Mouse (Mus musculus) layer of hippocampus, adult 11-12 months (tissue): Measurements from ENCODE around the gene Morn3.
A peak's percentile ranks its signal among the peaks of the same experiment; 100 is the strongest.

Experiments used
- DNase-seq: peaks from one replicate; pipeline ENCODE4 v3.0.0; 2022; ENCODE audit warnings: low spot score

Gene Morn3

DNA sequence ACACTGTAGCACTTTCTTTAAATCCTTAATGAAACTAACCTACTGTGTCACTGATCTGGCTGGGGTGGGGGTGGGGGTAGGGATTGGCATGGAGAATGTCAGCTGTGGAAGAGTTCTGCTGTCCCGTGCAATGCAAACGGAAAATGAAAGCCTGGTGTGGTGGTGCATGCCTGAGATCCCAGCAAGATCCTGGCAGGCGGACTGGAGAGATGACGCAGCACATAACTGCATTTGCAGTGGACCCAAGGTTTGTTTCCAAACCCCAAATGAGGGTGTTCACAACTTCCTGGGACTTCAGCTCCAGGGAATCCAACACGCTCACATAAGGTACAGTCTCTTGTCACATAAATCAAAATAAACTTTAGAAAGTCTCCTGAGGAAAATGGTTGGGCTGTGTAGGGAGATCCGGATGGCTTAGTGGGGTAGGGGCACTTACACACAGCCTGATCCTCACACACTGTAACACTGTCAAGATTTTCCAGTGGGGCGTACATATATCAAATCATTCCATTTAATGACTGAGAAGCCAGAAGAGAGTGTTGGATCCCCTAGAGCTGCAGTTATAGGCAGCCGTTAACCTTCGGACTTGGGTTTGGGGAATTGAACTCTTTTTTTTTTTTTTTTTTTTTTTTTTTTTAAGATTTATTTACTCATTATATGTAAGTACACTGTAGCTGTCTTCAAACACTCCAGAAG lies 14.0 kb upstream of the Morn3 start:
- DNase-seq: no peak

- peak; percentile 52 for DNase-seq
Measured at GRCm38 (mm10) chr5:123059757-123060520, 13.1 kb upstream of the Morn3 start.

DNA sequence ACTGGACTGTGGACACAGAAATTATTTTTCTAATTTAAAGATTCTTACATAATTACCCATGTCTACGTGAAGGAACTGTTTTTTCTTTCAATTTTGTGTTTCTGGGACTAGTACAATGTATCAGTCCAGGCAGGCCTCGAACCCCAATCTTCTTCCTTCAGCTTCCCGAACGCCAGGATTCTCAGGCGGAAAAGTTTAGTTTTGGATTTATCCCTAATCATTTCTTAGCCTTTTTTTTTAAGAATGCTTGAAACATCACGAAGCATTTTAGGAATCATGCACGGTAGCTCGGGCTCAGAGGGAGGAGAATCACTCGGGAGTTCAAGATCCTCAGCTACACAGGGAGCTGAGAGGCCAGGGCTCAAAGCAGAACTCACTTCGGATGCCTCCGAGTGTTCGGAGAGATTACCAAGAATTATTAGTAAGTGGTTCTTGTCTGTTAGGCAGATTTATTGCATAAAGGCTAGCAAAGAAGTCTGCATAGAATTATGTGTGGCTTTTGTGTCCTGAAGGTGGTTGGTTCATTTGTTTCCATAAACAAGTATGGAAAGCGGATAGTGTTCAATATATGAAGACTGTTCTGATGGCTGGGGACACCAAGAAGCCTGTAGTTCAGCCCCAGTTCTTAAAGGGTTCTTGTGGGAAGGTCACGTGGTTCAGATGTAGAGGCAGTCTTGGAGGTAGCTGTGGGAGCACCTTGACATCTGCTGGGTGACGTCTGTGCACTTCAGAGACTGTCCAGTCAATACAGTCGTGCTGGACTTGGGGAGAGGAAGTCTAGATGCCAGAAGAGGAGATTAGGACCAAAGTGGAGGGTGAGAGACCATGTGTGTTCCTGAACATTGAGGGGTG lies 11.7 kb upstream of the Morn3 start:
- no peak for DNase-seq

GRCm38 (mm10) chr5:123057366-123058250 lies 10.8 kb upstream of the Morn3 start:
- DNase-seq: peak; percentile 99

- no peak for DNase-seq
Measured at GRCm38 (mm10) chr5:123051736-123052135, 4.9 kb upstream of the Morn3 start.

DNA sequence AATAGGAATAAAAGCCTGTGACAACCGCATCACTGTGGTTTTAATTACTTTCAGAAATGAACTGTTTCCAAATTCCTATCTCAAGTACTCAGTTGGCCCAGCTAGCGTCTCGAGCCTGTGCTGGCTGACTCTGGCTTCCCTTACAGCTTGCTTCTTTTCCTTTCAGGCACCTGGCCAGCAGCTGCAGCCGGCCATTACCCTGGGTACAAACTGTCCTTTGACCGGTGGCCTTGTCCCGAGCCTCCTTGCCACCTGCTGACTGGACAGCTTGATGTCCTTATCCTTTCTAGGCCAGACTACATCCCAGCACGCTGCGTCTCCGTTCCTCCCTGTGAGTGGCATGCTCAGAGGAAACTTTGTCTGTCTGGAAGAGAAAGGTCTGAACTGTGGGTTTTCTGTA lies 4.1 kb upstream of the Morn3 start:
- no peak for DNase-seq

DNA sequence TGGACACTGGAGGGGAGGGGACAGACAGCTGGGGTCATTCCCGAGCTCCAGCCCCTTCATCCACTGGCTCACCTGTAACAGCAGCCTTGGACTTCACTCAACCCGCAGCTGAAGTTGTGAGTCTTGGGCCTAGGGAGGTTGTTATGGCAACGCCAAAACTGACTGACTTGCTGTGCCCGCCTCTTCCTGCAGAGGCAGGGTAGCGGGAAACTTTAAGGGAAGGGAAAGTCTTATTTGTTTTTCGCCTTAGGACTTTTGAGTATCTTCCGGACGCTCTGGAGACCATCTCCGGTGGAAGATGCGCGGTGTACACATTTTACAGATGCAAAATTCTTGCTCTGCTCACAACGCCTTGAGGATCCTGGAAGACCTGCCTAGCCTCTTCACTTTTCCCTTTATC lies 2.5 kb upstream of the Morn3 start:
- DNase-seq: no peak

DNA sequence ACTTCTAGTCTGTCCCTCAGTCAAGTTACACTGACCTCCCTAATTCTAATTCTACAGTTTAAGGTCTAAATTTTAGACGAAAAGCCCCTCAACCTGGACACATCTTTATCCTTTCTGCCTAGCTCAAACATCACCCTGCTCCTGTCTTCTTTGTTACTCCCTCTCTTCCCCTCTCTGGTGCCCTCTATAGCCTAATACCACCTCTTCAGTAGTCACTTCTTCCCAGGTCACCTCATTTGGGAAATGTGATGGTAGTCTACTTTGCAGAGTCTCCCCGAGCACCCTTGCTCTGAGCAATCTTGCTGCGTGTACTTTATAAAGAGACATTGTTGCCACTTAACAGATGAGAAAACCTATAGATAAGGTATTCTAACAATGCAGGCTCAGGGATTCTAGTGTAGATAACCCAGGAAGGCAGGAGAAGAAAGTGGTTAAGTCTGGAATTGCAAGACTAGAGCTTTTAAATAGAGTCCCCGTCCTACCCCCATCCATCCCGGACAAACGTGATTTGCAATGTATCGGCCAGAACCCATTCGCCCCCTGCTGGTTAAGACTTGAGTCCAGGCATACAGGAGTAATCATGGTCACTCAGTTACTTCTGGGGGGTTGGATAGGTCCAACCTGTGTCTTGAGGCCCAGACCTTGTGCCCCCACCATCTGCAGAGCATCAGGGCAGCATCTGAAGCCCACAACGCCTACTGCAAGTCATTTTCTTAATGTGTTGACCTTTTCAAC lies 1.1 kb downstream of the Morn3 start:
- peak; percentile 68 for DNase-seq

- no peak for DNase-seq
Measured at GRCm38 (mm10) chr5:123043856-123044255, 3.0 kb downstream of the Morn3 start.

GRCm38 (mm10) chr5:123040796-123041195 lies 6.0 kb downstream of the Morn3 start:
- no peak for DNase-seq

GRCm38 (mm10) chr5:123039120-123039752 lies 7.6 kb downstream of the Morn3 start:
- peak; percentile 47 for DNase-seq

DNA sequence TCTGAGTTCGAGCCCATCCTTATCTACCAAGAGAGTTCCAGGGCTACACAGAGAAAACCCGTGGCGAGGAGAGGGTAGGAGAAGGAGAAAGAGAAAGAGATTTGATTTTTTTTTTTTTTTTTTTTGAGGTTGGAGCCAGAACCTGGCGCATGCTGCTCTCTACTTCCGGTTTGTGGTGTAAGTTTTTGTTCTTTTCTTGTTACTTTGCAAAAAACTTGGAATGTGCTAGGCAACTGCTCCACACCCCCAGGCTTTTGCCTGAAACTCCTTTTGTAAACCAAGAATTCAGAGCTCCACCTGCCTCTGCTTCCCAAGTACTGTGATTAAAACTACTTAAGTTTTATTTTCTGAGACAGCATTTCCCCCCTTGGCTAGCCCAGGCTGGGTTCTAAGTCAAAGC lies 8.7 kb downstream of the Morn3 start:
- DNase-seq: no peak

- no peak for DNase-seq
Measured at GRCm38 (mm10) chr5:123035564-123035963, 11.3 kb downstream of the Morn3 start.

- DNase-seq: no peak
Measured at GRCm38 (mm10) chr5:123035089-123035488, 11.7 kb downstream of the Morn3 start.

GRCm38 (mm10) chr5:123033646-123034160 lies 13.1 kb downstream of the Morn3 start:
- DNase-seq: no peak

GRCm38 (mm10) chr5:123031312-123031711 lies 15.5 kb downstream of the Morn3 start:
- DNase-seq: no peak

- DNase-seq: no peak
Measured at GRCm38 (mm10) chr5:123029729-123030128, 17.1 kb downstream of the Morn3 start.

GRCm38 (mm10) chr5:123027436-123027835 lies 19.4 kb downstream of the Morn3 start:
- peak; percentile 41 for DNase-seq

DNA sequence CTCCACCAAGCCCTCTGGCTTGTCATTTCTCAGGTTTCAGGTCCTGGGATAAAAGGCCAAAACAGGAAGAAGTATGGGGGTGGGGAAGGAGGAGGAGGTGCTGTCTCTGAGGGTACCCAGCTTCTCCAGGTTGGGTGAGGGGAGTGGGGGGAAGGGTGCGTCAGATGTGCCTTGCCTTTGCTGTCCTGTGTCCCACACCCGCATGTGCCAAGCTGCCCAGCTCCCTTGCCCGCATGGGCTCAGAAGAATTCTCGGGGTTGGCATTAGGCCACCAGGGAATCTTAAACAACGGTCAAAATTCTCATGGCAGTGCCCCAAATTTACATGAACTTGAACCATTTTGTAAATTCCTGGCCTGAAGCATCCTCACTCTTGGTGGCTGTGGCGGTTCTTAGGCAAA lies 20.4 kb downstream of the Morn3 start:
- no peak for DNase-seq

DNA sequence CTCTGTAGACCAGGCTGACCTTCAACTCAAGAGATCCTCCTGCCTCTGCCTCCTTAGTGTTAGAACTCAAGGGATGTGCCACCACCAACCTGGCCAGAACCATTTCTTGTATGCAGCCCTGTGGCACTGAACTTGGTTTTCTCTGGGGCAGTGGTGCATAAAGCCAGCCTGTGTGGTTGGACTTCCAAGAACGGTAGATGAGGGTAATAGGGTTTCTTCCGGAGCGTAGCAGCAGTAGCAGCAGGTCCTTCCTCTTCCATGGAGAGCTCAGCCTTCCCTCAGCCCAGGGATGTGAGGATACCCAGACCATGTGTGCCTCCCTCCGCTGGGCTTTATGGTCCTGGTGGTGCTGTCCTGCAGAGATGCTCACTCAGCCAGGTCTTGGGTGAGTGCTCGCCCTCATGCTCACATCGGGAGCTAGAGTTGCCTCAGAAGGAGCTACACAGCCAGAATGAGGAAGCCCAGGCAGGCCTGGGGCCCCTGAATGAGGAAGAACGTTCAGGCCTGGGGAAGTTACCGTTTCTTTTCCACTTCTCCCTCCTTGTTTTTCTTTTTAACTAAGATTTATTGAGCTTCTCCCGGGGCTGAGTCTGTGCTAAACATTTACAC lies 21.7 kb downstream of the Morn3 start:
- peak; percentile 47 for DNase-seq
